Mouse (Mus musculus) MEL (cell line): ENCODE measurements around the gene Hesx1. TPM values are rescaled to one million over a fixed set of nuclear protein-coding genes. Genes with fewer than 3 reads are reported as not detected.
A peak's percentile ranks its signal among the peaks of the same experiment; 100 is the strongest.

Experiments used
- DNase-seq: peaks from one replicate; pipeline ENCODE4 v3.0.0; 2011; ENCODE audit warnings: low read depth, low spot score
- H3K27ac ChIP-seq: 2 replicates; pipeline ENCODE4 v1.5.1; 2012; ENCODE audit warnings: low read depth, mild to moderate bottlenecking, control low read depth, low read length, moderate library complexity; ENCODE audit not compliant: control insufficient read depth
- H3K27me3 ChIP-seq, 2 experiments: fragments of 150-350 bp in 1 of 2; sonication (generic) in 1 of 2; 2 replicates each; pipeline ENCODE4 v1.6.1; 2012; ENCODE audit warnings: low read length in 2 of 2, mild to moderate bottlenecking in 2 of 2, improper control_type of control experiment in 1 of 2, moderate library complexity in 1 of 2; ENCODE audit not compliant: insufficient read depth in 2 of 2, control insufficient read depth in 1 of 2
- H3K36me3 ChIP-seq, 2 experiments: 2 replicates each; pipeline ENCODE4 v1.6.1; 2012 to 2014; ENCODE audit warnings: low read length in 2 of 2, improper control_type of control experiment in 1 of 2, inconsistent platforms in 1 of 2, mild to moderate bottlenecking in 1 of 2; ENCODE audit not compliant: insufficient read depth in 2 of 2, control insufficient read depth in 1 of 2
- H3K4me1 ChIP-seq, 2 experiments: fragments of 150-350 bp in 1 of 2; sonication (generic) in 1 of 2; 2 replicates each; pipeline ENCODE4 v1.6.1; 2012; ENCODE audit warnings: low read length in 2 of 2, improper control_type of control experiment in 1 of 2, mild to moderate bottlenecking in 1 of 2; ENCODE audit not compliant: insufficient read depth in 2 of 2, control insufficient read depth in 1 of 2
- H3K4me3 ChIP-seq, 2 experiments: fragments of 150-350 bp in 1 of 2; sonication (generic) in 1 of 2; 2 replicates each; pipeline ENCODE4 v1.5.1; 2012; ENCODE audit warnings: low read depth in 2 of 2, low read length in 2 of 2, mild to moderate bottlenecking in 2 of 2, moderate library complexity in 2 of 2, control low read depth in 1 of 2, improper control_type of control experiment in 1 of 2; ENCODE audit not compliant: control insufficient read depth in 1 of 2, insufficient read depth in 1 of 2
- H3K79me2 ChIP-seq: 2 replicates; pipeline ENCODE4 v1.6.1; 2012; ENCODE audit warnings: mild to moderate bottlenecking, low read length, moderate library complexity; ENCODE audit not compliant: control insufficient read depth, poor library complexity, insufficient read depth
- H3K9ac ChIP-seq: 2 replicates; pipeline ENCODE4 v1.6.1; 2012; ENCODE audit warnings: low read depth, mild to moderate bottlenecking, control low read depth, low read length, moderate library complexity; ENCODE audit not compliant: control insufficient read depth, poor library complexity, severe bottlenecking
- H3K9me3 ChIP-seq: fragments of 150-350 bp; sonication (generic); replicated peaks from 2 replicates; pipeline ENCODE4 v1.6.1; 2012; ENCODE audit warnings: mild to moderate bottlenecking, low read length, improper control_type of control experiment, moderate library complexity; ENCODE audit not compliant: insufficient read depth
- BHLHE40 ChIP-seq: IDR thresholded peaks from 2 replicates; pipeline ENCODE4 v1.6.1; 2012; ENCODE audit warnings: low read depth, mild to moderate bottlenecking, inconsistent platforms, low read length, improper control_type of control experiment, borderline replicate concordance
- CHD1 ChIP-seq: IDR thresholded peaks from 2 replicates; pipeline ENCODE4 v1.6.1; 2012; ENCODE audit warnings: low read depth, mild to moderate bottlenecking, inconsistent platforms, low read length, improper control_type of control experiment
- CHD2 ChIP-seq: IDR thresholded peaks from 2 replicates; pipeline ENCODE4 v1.6.1; 2011; ENCODE audit warnings: low read length, improper control_type of control experiment
- CTCF ChIP-seq, 3 experiments: IDR thresholded peaks in 2 of 3; conservative IDR thresholded peaks in 1 of 3; 2 replicates each; pipeline ENCODE4 v1.5.1; 2011 to 2012; ENCODE audit warnings: low read length in 3 of 3, low read depth in 2 of 3, mild to moderate bottlenecking in 2 of 3, improper control_type of control experiment in 1 of 3, inconsistent platforms in 1 of 3, mixed read lengths in 1 of 3, moderate library complexity in 1 of 3; ENCODE audit not compliant: control insufficient read depth in 1 of 3, insufficient read depth in 1 of 3, poor library complexity in 1 of 3, severe bottlenecking in 1 of 3
- E2F4 ChIP-seq: IDR thresholded peaks from 2 replicates; pipeline ENCODE4 v1.6.1; 2011; ENCODE audit warnings: low read depth, low read length, improper control_type of control experiment, borderline replicate concordance
- ELF1 ChIP-seq: IDR thresholded peaks from 2 replicates; pipeline ENCODE4 v1.6.1; 2014; ENCODE audit warnings: low read depth, mild to moderate bottlenecking, inconsistent platforms, low read length, improper control_type of control experiment, moderate library complexity
- EP300 ChIP-seq, 2 experiments: IDR thresholded peaks; 2 replicates each; pipeline ENCODE4 v1.6.1; 2011; ENCODE audit warnings: improper control_type of control experiment in 2 of 2, low read length in 2 of 2, low read depth in 1 of 2, mild to moderate bottlenecking in 1 of 2
- ETS1 ChIP-seq: IDR thresholded peaks from 2 replicates; pipeline ENCODE4 v1.6.1; 2012; ENCODE audit warnings: low read depth, mild to moderate bottlenecking, inconsistent platforms, low read length, improper control_type of control experiment, moderate library complexity
- GABPA ChIP-seq: IDR thresholded peaks from 2 replicates; pipeline ENCODE4 v1.6.1; 2012; ENCODE audit warnings: low read depth, mild to moderate bottlenecking, inconsistent platforms, low read length, improper control_type of control experiment, moderate library complexity
- GATA1 ChIP-seq: IDR thresholded peaks from 2 replicates; pipeline ENCODE4 v1.6.1; 2011; ENCODE audit warnings: low read depth, low read length, improper control_type of control experiment
- HCFC1 ChIP-seq: IDR thresholded peaks from 2 replicates; pipeline ENCODE4 v1.6.1; 2012; ENCODE audit warnings: low read depth, mild to moderate bottlenecking, inconsistent platforms, low read length, improper control_type of control experiment, moderate library complexity
- JUND ChIP-seq: IDR thresholded peaks from 2 replicates; pipeline ENCODE4 v1.6.1; 2011; ENCODE audit warnings: low read depth, mild to moderate bottlenecking, improper control_type of control experiment, low read length
- KAT2A ChIP-seq: conservative IDR thresholded peaks from 2 replicates; pipeline ENCODE4 v1.6.1; 2012; ENCODE audit warnings: low read depth, low read length, improper control_type of control experiment, inconsistent platforms
- MXI1 ChIP-seq: IDR thresholded peaks from 2 replicates; pipeline ENCODE4 v1.6.1; 2011; ENCODE audit warnings: mild to moderate bottlenecking, low read depth, low read length, improper control_type of control experiment
- MYB ChIP-seq: IDR thresholded peaks from 2 replicates; pipeline ENCODE4 v1.6.1; 2011; ENCODE audit warnings: mild to moderate bottlenecking, low read depth, low read length, improper control_type of control experiment
- MYC ChIP-seq: IDR thresholded peaks from 2 replicates; pipeline ENCODE4 v1.6.1; 2011; ENCODE audit warnings: low read depth, mild to moderate bottlenecking, low read length, improper control_type of control experiment, moderate library complexity
- NRF1 ChIP-seq: IDR thresholded peaks from 2 replicates; pipeline ENCODE4 v1.6.1; 2014; ENCODE audit warnings: low read depth, mild to moderate bottlenecking, inconsistent platforms, low read length, improper control_type of control experiment, moderate library complexity; ENCODE audit not compliant: poor library complexity, insufficient read depth, severe bottlenecking
- POLR2A ChIP-seq, 2 experiments: IDR thresholded peaks; 2 replicates each; pipeline ENCODE4 v1.6.1; 2011 to 2012; ENCODE audit warnings: low read length in 2 of 2, mild to moderate bottlenecking in 2 of 2, control low read depth in 1 of 2, improper control_type of control experiment in 1 of 2, low read depth in 1 of 2, moderate library complexity in 1 of 2; ENCODE audit not compliant: control insufficient read depth in 1 of 2, insufficient read depth in 1 of 2, poor library complexity in 1 of 2
- RAD21 ChIP-seq: IDR thresholded peaks from 2 replicates; pipeline ENCODE4 v1.6.1; 2011; ENCODE audit warnings: mild to moderate bottlenecking, low read depth, low read length, improper control_type of control experiment
- RCOR1 ChIP-seq: IDR thresholded peaks from 2 replicates; pipeline ENCODE4 v1.6.1; 2012; ENCODE audit warnings: low read depth, mild to moderate bottlenecking, inconsistent platforms, low read length, improper control_type of control experiment
- SIN3A ChIP-seq: IDR thresholded peaks from 2 replicates; pipeline ENCODE4 v1.6.1; 2012; ENCODE audit warnings: low read length, improper control_type of control experiment, inconsistent platforms
- SMC3 ChIP-seq: IDR thresholded peaks from 2 replicates; pipeline ENCODE4 v1.6.1; 2011; ENCODE audit warnings: low read depth, low read length, improper control_type of control experiment
- TAL1 ChIP-seq: IDR thresholded peaks from 2 replicates; pipeline ENCODE4 v1.6.1; 2012; ENCODE audit warnings: mild to moderate bottlenecking, inconsistent platforms, low read length, moderate library complexity, mixed read lengths
- TBP ChIP-seq: IDR thresholded peaks from 2 replicates; pipeline ENCODE4 v1.8.0; 2011; ENCODE audit warnings: low read depth, low read length, improper control_type of control experiment
- TCF12 ChIP-seq: IDR thresholded peaks from 2 replicates; pipeline ENCODE4 v1.6.1; 2014; ENCODE audit warnings: low read depth, mild to moderate bottlenecking, inconsistent platforms, low read length, improper control_type of control experiment, moderate library complexity
- UBTF ChIP-seq: IDR thresholded peaks from 2 replicates; pipeline ENCODE4 v1.6.1; 2012; ENCODE audit warnings: low read depth, mild to moderate bottlenecking, inconsistent platforms, low read length, improper control_type of control experiment, moderate library complexity, borderline replicate concordance; ENCODE audit not compliant: insufficient read depth
- USF1 ChIP-seq: IDR thresholded peaks from 2 replicates; pipeline ENCODE4 v1.6.1; 2014; ENCODE audit warnings: low read depth, mild to moderate bottlenecking, inconsistent platforms, low read length, improper control_type of control experiment, moderate library complexity
- USF2 ChIP-seq, 2 experiments: IDR thresholded peaks; 2 replicates each; pipeline ENCODE4 v1.6.1; 2011 to 2012; ENCODE audit warnings: improper control_type of control experiment in 2 of 2, low read length in 2 of 2, borderline replicate concordance in 1 of 2, inconsistent platforms in 1 of 2, low read depth in 1 of 2, mild to moderate bottlenecking in 1 of 2; ENCODE audit not compliant: insufficient read depth in 1 of 2
- ZC3H11A ChIP-seq: IDR thresholded peaks from 2 replicates; pipeline ENCODE4 v1.6.1; 2012; ENCODE audit warnings: low read depth, mild to moderate bottlenecking, inconsistent platforms, low read length, improper control_type of control experiment
- ZNF384 ChIP-seq: IDR thresholded peaks from 2 replicates; pipeline ENCODE4 v1.6.1; 2012; ENCODE audit warnings: low read depth, mild to moderate bottlenecking, inconsistent platforms, low read length, improper control_type of control experiment
- polyA plus RNA-seq, 2 experiments: library from polyadenylated mRNA; stranded (reverse) in 1 of 2; unstranded in 1 of 2; fragments of >175 nt in 1 of 2; fragments of >200 nt in 1 of 2; gene quantifications; 2 replicates each; pipeline versions ENCODE4 v1.2.1 to v1.2.4; 2012; ENCODE audit warnings: low replicate concordance in 2 of 2, low read depth in 1 of 2; ENCODE audit not compliant: insufficient read length in 2 of 2, insufficient read depth in 1 of 2, missing spikeins in 1 of 2
- total RNA-seq: library from RNA; depleted of rRNA; stranded (reverse); fragments of 300-350 nt; gene quantifications from 2 replicates; pipeline ENCODE4 v1.2.3, GENCODE M21; 2012

Hesx1 gene
- total and polyA plus RNA-seq, 3 experiments: not detected

- H3K79me2 ChIP-seq: no peaks in the 10 kb centered on the region
Observed at GRCm38 (mm10) chr14:27024664-27025063, 30.4 kb downstream of the Hesx1 start.

DNA sequence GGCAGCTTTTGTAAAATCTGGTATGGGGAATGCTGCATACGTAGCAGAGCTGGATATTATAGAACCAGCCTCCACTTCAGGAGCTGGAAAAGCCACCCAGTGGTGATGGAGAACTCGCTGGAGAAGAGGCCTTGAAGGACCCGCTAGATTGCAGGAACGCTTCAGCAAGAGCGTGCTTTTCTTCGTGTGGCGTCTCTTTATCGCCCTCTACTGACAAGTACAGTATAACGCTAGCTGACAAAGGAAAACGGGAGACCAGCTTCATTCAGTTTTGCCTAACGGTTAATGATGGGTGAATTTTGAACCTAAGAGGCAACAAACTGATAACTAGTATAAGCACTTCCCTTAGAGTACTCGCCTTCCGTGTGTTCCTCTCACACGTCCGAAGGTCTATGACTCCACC, 35.6 kb downstream of the Hesx1 start:
- Histone ChIP-seq H3K4me3 (peak overlapping the region in 1 of 2 experiments; percentile 14; a peak in 1 of 4 replicates), H3K79me2 (no peaks in the 10 kb centered on the region), H3K9ac (peak overlapping the region; percentile 25; the same call in 1 of the 2 replicates), H3K36me3 (peaks cover 0 to 2% of the 10 kb centered on the region in 2 experiments; a peak in 1 of 4 replicates), H3K4me1 (peaks cover 0 to 4% of the 10 kb centered on the region in 2 experiments; a peak in 1 of 4 replicates), H3K27ac (no peak overlapping the region), H3K9me3 (no peaks in the 10 kb centered on the region), H3K27me3 (no peaks in the 10 kb centered on the region)
- TF ChIP-seq RAD21 (peak; percentile 86), SMC3 (peak; percentile 72), KAT2A (no peak), CTCF (IDR thresholded peaks at IDR 0.05 in 2 of 3, conservative IDR thresholded peaks at IDR 0.05 in 1 of 3; ENCODE audit: control insufficient read depth in 1 of 3, insufficient read depth in 1 of 3, low read depth in 2 of 3, low read length in 3 of 3, poor library complexity in 1 of 3, severe bottlenecking in 1 of 3) (peak; percentile 66 to 91 (median 88)), MYC (0 out of 2 replicates have a peak, but pooled peaks have one; percentile 59), MXI1 (no peak), MYB (no peak), EP300 (IDR thresholded peaks at IDR 0.05; ENCODE audit: low read depth in 1 of 2, low read length in 2 of 2) (no peak), ZC3H11A (peak; percentile 55)
- DNase-seq: peak; percentile 85

More at GRCm38 (mm10) chr14:27024664-27025063, 30.4 kb downstream of the Hesx1 start:
- Histone ChIP-seq H3K4me1 (peaks cover 0 to 10% of the 10 kb centered on the region in 2 experiments; a peak in 2 of 4 replicates), H3K9me3 (no peaks in the 10 kb centered on the region), H3K4me3 (no peak overlapping the region), H3K27me3 (peaks cover 0 to 2% of the 10 kb centered on the region in 2 experiments; a peak in 1 of 4 replicates), H3K27ac (no peak overlapping the region), H3K9ac (no peak overlapping the region), H3K36me3 (peaks cover 0 to 2% of the 10 kb centered on the region in 2 experiments; a peak in 1 of 4 replicates)
- TF ChIP-seq EP300 (IDR thresholded peaks at IDR 0.05; ENCODE audit: low read depth in 1 of 2, low read length in 2 of 2) (peak; percentile 93 to 96), POLR2A (IDR thresholded peaks at IDR 0.05; ENCODE audit: control insufficient read depth in 1 of 2, insufficient read depth in 1 of 2, low read depth in 1 of 2, low read length in 2 of 2, poor library complexity in 1 of 2) (no peak), GATA1 (peak; percentile 97), MYC (0 out of 2 replicates have a peak, but pooled peaks have one; percentile 17), USF2 (IDR thresholded peaks at IDR 0.05; ENCODE audit: borderline replicate concordance in 1 of 2, insufficient read depth in 1 of 2, low read depth in 1 of 2, low read length in 2 of 2) (no peak), NRF1 (no peak), ELF1 (no peak), TAL1 (peak; percentile 93), UBTF (no peak), TCF12 (peak; percentile 96), CHD2 (no peak), E2F4 (no peak), RCOR1 (peak; percentile 97), SIN3A (peak; percentile 35; the same call in 1 of the 2 replicates), ZC3H11A (no peak), USF1 (no peak), ZNF384 (0 out of 2 replicates have a peak, but pooled peaks have one; percentile 39), CTCF (IDR thresholded peaks at IDR 0.05 in 2 of 3, conservative IDR thresholded peaks at IDR 0.05 in 1 of 3; ENCODE audit: control insufficient read depth in 1 of 3, insufficient read depth in 1 of 3, low read depth in 2 of 3, low read length in 3 of 3, poor library complexity in 1 of 3, severe bottlenecking in 1 of 3) (no peak), BHLHE40 (0 out of 2 replicates have a peak, but pooled peaks have one; percentile 14), SMC3 (no peak), JUND (no peak), HCFC1 (no peak), CHD1 (no peak), GABPA (no peak), TBP (0 out of 2 replicates have a peak, but pooled peaks have one; percentile 18), ETS1 (peak; percentile 77)
- DNase-seq: peak; percentile 87
